Mouse (Mus musculus): ENCODE measurements around the gene Tex21. TPM values are rescaled to one million over a fixed set of nuclear protein-coding genes. Genes with fewer than 3 reads are reported as not detected.
"Not testable (repeated sequence)": the region's sequence is repeated elsewhere in the genome, so short reads cannot be mapped to it uniquely, and the experiment has no call there.

Tex21 gene
- total and polyA plus RNA-seq, 2 experiments from 2014 or later = 0.11 TPM; not detected in 1

- TF ChIP-seq CTCF (IDR thresholded peaks at IDR 0.05; ENCODE audit: low read depth) = no peak
- TF ChIP-seq EP300 (IDR thresholded peaks at IDR 0.05; ENCODE audit: low read depth) = no peak
- H3K36me3 ChIP-seq (replicated peaks; ENCODE audit: control insufficient read depth, insufficient read depth, low read length) = no peaks in the 10 kb centered on the region
- peak; percentile 77 for ATAC-seq (ENCODE audit: insufficient read depth, low read depth)
- no peaks in the 10 kb centered on the region for H3K4me1 ChIP-seq (ENCODE audit: control insufficient read depth, insufficient read depth)
- no peaks in the 10 kb centered on the region; the same call in 1 of the 2 replicates for H3K27me3 ChIP-seq (ENCODE audit: control insufficient read depth, insufficient read depth, low read length)
- WGBS = under 1% methylated on average over 39 of the region's 39 CpGs
- peak within 1 kb of the TSS; percentile 91 for H3K4me2 ChIP-seq (ENCODE audit: low read depth, low read length)
- H3K27ac ChIP-seq (ENCODE audit: low read depth) = no peak within 1 kb of the TSS
- H3K9ac ChIP-seq (replicated peaks; ENCODE audit: low read depth, low read length) = 0 out of 2 replicates have a peak within 1 kb of the TSS, but pooled peaks have one; percentile 14
- peak within 1 kb of the TSS; percentile 49 for H3K4me3 ChIP-seq (ENCODE audit: low read depth, low read length)
- peak; percentile 20 for DNase-seq (ENCODE audit: low spot score)
- no peaks in the 10 kb centered on the region for H3K9me3 ChIP-seq (replicated peaks; ENCODE audit: control insufficient read depth, low read length)
These were observed 69.3 kb downstream of the Tex21 start, which contains the start of gene Esr2 for GRCm38 (mm10) chr12:76177000-76177863. TSS of gene Esr2 (minus strand) at chr12:76177259.

GRCm38 (mm10) chr12:76165641-76166040, 80.9 kb downstream of the Tex21 start:
- no peak for TF ChIP-seq EP300 (IDR thresholded peaks at IDR 0.05; ENCODE audit: low read depth)
- no peak for TF ChIP-seq CTCF (IDR thresholded peaks at IDR 0.05; ENCODE audit: low read depth)
- Histone ChIP-seq H3K9me3 (replicated peaks; ENCODE audit: control insufficient read depth, low read length) (no peaks in the 10 kb centered on the region), H3K9ac (replicated peaks; ENCODE audit: low read depth, low read length) (no peak overlapping the region), H3K4me2 (ENCODE audit: low read depth, low read length) (no peak overlapping the region), H3K36me3 (replicated peaks; ENCODE audit: control insufficient read depth, insufficient read depth, low read length) (no peaks in the 10 kb centered on the region), H3K4me3 (ENCODE audit: low read depth, low read length) (no peak overlapping the region), H3K4me1 (ENCODE audit: control insufficient read depth, insufficient read depth) (no peaks in the 10 kb centered on the region), H3K27me3 (ENCODE audit: control insufficient read depth, insufficient read depth, low read length) (no peaks in the 10 kb centered on the region), H3K27ac (ENCODE audit: low read depth) (no peak overlapping the region)
- WGBS = 44% methylated on average over 5 of the region's 5 CpGs
- DNase-seq (ENCODE audit: low spot score) = no peak
- no peak for ATAC-seq (ENCODE audit: insufficient read depth, low read depth)

- H3K4me1 ChIP-seq (ENCODE audit: control insufficient read depth, insufficient read depth); H3K36me3 ChIP-seq (replicated peaks; ENCODE audit: control insufficient read depth, insufficient read depth, low read length); ATAC-seq (ENCODE audit: insufficient read depth, low read depth); H3K9ac ChIP-seq (replicated peaks; ENCODE audit: low read depth, low read length); H3K9me3 ChIP-seq (replicated peaks; ENCODE audit: control insufficient read depth, low read length); H3K27me3 ChIP-seq (ENCODE audit: control insufficient read depth, insufficient read depth, low read length); DNase-seq (ENCODE audit: low spot score); H3K27ac ChIP-seq (ENCODE audit: low read depth): not testable (repeated sequence)
- Histone ChIP-seq H3K4me3 (ENCODE audit: low read depth, low read length) (peak overlapping the region; percentile 34), H3K4me2 (ENCODE audit: low read depth, low read length) (peak overlapping the region; percentile 58)
- WGBS = 12% methylated on average over 30 of the region's 30 CpGs
These were observed 94.2 kb downstream of the Tex21 start for GRCm38 (mm10) chr12:76152389-76152788.

Other genes starting within 250 kb of the Tex21 start
- 1.2 TPM in 1 of 2 replicates, not detected in the other for gene Esr2, start 69.5 kb downstream of the Tex21 start, total RNA-seq (2014; rRNA removed; ENCODE audit: low replicate concordance)
- 0.14 and 0.19 TPM in 2 replicates for gene Esr2, start 69.5 kb downstream of the Tex21 start, polyA plus RNA-seq (2015; fragmentation: Nextera tagmentation; extraction: Ambion mirVana)
- 18.3 and 23.8 TPM in 2 replicates for gene Mthfd1, start 8.6 kb upstream of the Tex21 start, total RNA-seq (2014; rRNA removed; ENCODE audit: low replicate concordance)
- gene Mthfd1, start 8.6 kb upstream of the Tex21 start, polyA plus RNA-seq (2015; fragmentation: Nextera tagmentation; extraction: Ambion mirVana) = 20.8 and 23.8 TPM in 2 replicates
- gene Akap5, start 78.1 kb upstream of the Tex21 start, total RNA-seq (2014; rRNA removed; ENCODE audit: low replicate concordance) = 0.50 and 3.7 TPM in 2 replicates
- 1.1 TPM in 2 replicates for gene Akap5, start 78.1 kb upstream of the Tex21 start, polyA plus RNA-seq (2015; fragmentation: Nextera tagmentation; extraction: Ambion mirVana)
- 8.1 and 26.1 TPM in 2 replicates for gene Zbtb25, start 122.9 kb upstream of the Tex21 start, total RNA-seq (2014; rRNA removed; ENCODE audit: low replicate concordance)
- 8.6 and 10.4 TPM in 2 replicates for gene Zbtb25, start 122.9 kb upstream of the Tex21 start, polyA plus RNA-seq (2015; fragmentation: Nextera tagmentation; extraction: Ambion mirVana)
- gene Zbtb1, start 123.5 kb upstream of the Tex21 start, total RNA-seq (2014; rRNA removed; ENCODE audit: low replicate concordance) = 2.8 and 5.0 TPM in 2 replicates
- 4.4 and 4.6 TPM in 2 replicates for gene Zbtb1, start 123.5 kb upstream of the Tex21 start, polyA plus RNA-seq (2015; fragmentation: Nextera tagmentation; extraction: Ambion mirVana)
- 8.7 and 13.2 TPM in 2 replicates for gene Hspa2, start 157.4 kb upstream of the Tex21 start, total RNA-seq (2014; rRNA removed; ENCODE audit: low replicate concordance)
- gene Hspa2, start 157.4 kb upstream of the Tex21 start, polyA plus RNA-seq (2015; fragmentation: Nextera tagmentation; extraction: Ambion mirVana) = 13.7 and 15.0 TPM in 2 replicates
- not detected in 2 replicates for gene Ppp1r36, start 170.8 kb upstream of the Tex21 start, total RNA-seq (2014; rRNA removed; ENCODE audit: low replicate concordance)
- gene Ppp1r36, start 170.8 kb upstream of the Tex21 start, polyA plus RNA-seq (2015; fragmentation: Nextera tagmentation; extraction: Ambion mirVana) = 1.5 and 1.7 TPM in 2 replicates

Data from heart, postnatal 0 days (tissue).